Mouse (Mus musculus) brain, embryonic 18.5 days (tissue): ENCODE measurements around the gene Mef2d.

Experiments
- DNase-seq: peaks from one replicate; pipeline ENCODE4 v3.0.0-alpha.2; 2012; ENCODE audit warnings: low read depth, low spot score

The Mef2d gene

DNA sequence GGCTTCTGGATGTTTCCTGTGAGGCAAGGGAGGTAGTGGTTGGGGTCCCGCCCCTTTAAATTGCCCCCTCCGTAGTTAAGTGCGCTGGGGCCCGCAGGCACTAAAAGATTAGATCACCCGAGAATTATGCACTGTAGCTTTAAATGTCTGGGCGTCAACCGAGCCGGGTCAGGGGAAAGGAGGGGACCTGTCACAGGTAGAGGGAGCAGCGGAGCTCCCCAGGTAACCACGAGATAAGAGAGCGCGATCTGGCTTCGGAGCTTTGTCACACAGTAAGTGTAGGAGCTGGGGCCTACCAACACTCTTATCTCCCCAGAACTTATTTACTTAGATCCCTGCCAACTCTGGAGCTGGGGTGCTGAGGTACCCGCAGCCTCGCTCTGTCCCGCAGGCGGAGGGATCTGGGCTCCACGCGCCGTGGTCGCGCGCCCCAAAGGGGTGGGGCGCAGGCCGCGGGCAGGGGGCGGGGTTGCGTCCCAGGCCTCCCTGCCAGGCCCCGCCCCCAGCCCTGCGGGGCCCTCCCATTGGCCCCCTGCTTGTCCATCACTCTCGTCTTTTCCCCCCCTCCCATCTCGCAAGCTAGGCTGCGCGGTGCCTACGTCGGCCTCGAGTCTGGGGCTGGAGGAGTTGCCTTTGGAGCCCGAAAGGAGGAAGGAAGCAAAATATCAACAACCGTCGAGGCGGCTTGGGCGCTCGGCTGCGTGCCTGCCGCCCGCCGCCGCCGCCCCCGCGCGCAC lies at the start of gene Mef2d:
TSS of gene Mef2d (plus strand) at position 586 of the 737 bp plus-strand sequence.
- peak; percentile 94 for DNase-seq

DNA sequence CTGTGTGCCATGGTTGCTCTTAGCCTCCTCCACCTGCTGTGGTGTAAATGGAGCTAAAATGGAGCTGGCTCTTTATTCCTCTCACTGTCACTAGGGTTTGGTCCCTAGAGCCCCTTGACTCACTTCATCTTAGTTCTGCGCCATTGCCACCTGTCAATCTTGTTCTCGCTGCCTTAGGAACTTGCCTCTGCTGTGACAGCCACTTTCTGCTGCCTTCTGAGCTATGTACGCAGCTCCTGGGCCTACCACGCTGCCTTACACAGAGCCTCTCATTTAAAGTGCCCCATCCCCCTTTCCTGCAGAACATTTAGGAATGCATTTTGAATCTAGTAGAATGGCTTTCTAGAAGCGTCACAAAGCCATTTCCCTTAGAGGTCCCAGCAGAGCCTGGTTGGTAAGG lies 48.0 kb upstream of the Mef2d start:
- no peak for DNase-seq

DNA sequence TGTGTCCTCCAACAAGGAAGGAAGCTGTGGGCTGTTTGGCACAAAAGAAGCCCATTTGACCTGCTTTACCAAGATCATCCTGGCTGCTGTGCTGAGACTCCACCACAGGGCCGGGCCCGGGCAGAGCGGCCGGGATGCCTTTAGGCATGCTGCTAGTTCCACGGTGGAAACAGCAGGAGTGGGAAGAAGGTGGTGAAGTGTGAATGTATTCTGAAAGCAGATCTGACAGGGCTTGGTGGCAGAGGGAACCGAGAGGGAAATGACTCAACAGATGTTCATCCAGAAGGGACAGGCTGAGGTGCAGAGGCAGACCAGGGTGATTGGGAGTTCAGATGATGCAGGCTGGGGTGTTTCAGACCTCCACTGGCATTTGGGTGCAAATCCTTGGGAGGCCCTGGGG lies 44.5 kb upstream of the Mef2d start:
- DNase-seq: no peak

DNA sequence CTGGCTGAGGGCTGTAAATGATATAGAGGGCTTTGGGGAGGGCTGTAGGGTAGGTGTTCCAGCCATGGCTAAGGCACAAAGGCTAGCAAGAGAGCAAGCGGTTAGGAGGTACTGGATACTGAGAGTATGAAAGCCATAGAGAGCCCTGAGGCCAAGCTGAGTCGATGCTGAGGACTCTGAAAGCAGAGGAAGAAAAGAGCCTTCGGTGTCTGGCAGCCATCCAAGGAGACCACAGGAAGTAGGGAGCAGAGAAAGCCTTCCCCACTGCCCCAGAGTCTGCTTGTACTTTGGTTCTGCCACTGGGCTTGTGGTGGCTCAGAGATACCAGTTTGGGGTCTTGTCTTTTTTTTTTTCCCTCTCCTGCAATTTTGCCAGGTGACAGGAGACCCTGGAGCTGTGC lies 41.9 kb upstream of the Mef2d start:
- DNase-seq: no peak

DNA sequence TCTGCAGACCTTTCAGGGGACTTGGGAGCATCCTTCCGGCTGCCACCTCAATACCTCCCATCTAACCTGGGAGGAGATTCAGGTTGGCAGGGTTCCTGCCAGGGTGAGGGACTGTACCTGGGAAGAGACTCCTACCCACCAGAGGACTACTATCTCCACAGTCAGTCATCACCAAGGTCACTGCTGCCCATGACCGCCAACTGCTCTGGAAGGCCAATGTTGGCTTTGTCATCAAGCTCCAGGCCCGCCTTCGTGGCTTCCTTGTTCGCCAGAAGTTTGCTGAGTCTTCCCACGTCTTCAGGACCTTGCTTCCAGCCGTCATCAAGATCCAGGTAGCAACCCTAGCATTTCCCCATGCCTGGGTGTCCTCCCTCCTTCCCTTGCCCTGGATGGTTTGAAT lies 40.4 kb upstream of the Mef2d start:
- DNase-seq: no peak

DNA sequence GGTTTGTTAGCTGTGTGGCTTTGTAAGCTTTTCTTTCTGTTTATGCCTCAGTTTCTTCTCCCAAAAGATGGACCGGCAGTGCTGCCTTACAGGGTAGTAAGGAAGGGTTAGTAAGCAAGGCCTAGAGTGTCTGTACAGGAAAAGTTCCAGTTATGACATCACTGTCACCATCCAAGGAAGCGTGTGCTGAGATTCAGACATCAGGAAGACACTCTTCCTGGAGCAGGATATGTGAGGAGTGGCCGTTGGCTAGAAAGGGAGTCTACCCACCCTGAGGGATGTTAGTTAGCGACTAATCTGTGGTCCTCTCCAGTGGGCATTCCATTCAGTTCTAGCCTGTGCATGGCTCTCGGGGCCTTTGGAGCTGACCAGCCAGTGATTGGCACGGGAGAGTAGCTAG lies 40.0 kb upstream of the Mef2d start:
- no peak for DNase-seq

DNA sequence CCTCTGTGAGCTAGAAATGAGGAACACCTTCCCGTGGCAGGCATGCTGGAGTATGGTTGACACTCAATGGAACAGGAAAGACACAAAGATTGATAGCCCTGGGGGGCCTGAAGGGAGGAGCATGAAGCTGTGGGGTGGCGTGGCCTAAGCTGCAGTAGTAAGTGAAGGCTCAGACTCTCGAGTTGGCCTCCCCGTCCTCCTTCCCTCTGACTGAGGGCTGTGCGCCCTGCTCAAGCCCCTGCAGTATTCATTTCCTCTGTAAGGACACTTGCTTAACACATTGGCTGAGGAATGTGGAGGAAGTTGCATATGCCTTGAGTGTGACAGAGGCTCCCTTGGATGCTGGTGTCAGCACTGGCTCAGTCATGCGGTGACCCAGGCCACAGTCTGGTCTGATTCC lies 39.6 kb upstream of the Mef2d start:
- no peak for DNase-seq

DNA sequence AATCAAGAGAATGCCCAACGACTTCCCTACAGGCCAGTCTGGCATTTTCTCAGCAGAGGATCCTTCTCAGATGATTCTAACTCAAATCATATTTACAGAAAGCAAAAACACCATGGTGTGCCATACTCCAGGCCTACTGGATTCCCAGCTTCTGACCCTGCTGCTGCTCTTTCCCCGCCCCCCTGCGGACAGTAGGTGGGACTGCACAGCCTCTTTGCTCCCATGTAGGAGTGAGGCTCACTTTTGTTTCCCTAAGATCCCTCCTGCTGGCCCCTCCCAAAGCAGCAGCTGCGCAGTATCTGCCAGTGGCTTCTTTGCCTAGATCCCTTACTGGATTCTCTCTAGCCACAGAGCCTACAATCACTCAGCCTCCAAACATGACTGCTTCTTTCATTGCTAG lies 36.0 kb upstream of the Mef2d start:
- DNase-seq: no peak

DNA sequence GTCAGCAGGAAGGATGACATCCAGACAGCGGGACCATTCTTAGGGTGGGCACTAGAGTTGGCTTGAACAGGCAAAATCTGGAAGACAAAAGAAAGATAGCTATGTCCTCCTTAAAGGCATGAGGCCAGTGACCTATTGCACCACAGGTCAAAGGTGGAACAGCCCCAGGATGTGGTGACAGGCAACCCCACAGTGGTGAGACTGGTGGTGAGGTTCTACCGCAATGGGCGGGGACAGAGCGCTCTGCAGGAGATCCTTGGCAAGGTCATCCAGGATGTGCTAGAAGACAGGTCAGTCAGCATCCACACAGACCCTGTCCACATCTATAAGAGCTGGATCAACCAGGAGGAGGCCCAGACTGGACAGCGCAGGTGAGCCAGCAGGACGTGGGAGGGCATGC lies 33.0 kb upstream of the Mef2d start:
- no peak for DNase-seq

DNA sequence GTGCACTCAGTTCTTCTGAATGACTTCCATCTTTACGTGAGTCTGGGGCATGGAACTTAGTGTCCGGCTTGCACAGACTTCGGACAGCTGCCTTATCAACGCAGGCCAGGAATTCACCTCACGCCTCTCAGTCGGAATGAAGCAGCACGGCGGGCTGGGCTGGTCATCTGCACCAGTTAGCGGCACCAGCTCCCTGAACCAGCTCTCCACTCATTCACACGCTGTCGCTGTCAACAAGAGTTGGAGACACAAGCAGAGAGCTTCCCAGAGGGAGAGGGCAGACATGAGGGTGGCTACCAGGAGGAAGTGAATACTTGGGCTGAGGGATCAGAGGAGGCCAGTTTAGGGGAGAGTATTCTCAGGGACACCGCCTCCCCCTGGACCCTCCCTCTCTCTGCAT lies 27.8 kb upstream of the Mef2d start:
- no peak for DNase-seq

DNA sequence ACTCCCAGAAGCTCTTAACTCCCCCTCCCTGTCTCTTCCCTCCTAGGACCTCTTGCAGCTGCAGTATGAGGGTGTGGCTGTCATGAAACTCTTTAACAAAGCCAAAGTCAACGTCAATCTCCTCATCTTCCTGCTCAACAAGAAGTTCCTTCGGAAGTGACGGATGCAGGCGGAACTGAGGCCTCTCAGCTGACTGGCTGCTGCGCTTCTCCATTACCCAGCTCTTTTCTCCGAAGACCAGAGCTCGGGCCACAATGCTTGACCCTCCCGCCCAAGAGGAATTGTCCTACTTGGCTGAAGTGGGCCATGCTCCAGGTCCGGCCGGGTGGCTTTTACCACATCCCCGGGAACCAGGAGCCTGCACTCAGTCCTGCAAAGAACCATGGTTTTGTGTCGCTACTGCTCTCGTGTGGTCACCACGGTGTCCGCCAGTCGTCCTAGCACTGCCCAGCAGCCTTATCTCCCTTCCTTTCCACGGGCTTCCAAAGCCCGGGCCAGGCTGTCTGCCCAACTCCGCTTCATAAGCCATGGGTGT lies 22.0 kb upstream of the Mef2d start:
- DNase-seq: no peak

DNA sequence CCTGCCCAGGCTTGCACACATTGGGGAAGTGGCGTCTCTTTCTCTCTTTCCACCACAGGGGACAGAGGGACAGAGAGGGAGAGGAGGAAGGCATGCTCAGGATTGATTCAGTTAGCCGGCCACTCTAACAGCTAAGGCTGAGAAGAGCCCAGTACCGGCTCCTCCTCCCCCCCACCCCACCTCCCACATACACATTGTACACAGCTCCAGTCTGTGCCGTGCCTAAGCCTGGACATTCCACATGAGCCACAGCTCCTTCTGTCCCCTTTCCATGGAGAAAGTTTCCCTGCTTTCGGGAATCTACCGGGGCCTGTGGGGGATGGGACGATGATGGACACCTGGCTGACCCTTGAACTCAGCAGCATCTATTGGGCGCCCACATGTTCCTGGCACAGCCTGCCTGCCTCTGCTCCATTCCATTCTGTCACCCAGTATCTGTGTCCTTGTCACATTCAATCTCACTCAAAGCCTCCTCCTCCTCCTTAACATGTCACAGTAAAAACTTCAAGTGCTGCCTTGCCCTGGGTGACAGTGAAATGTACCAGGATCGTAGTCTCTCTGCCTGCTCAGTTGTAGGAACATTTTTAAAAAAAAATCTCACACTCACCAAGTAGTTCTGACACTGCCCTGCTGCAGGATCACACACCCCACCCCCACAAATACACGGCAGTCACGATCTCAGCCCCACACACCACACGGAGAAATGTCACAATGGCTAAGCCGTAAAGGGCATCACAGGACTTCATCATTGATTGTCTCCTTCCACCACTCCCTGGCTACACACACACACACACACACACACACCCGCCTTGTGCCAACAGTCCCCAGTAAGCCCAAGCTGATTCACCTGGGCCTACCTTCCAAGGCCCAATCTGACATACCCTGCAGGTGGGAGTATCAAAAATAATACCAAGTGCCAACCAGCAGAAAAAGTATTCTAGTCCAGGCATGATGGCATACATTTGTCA lies 20.7 kb upstream of the Mef2d start:
- no peak for DNase-seq

DNA sequence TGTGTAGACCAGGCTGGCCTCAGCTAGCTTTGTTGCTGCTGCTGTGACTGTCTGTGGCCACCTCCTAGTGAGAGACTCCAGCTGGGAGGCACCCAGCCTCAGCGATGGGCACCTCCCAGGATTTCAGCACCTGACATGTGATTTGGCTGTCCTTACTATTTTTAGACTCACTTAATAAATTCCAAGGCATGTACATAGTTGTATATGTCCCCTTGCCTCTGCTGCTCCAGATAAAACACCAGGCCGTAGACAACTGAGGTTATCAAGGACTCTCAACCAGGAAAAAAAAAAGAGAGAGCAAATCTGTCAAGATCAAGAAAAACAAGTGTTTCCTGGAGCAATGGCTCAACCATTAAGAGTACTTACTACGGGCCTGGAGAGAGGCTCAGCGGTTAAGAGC lies 17.0 kb upstream of the Mef2d start:
- no peak for DNase-seq

DNA sequence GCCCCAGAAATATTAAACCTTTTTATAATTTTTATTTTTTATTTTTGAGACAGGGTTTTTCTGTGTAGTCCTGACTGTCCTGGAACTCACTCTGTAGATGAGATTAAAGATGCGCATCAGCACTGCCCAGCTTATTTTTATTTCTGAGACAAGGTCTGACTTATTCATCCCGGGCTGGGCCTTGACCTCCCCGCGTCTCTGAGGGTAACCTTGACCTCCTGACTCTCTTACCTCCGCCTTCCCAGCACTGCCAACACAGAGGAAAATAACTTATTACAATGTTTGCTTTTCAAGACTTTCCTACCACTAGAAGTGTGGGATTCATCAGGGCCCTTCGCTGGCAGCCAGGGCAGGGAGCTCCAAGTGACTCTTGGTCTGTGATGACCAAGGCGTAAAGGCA lies 16.0 kb upstream of the Mef2d start:
- DNase-seq: no peak

DNA sequence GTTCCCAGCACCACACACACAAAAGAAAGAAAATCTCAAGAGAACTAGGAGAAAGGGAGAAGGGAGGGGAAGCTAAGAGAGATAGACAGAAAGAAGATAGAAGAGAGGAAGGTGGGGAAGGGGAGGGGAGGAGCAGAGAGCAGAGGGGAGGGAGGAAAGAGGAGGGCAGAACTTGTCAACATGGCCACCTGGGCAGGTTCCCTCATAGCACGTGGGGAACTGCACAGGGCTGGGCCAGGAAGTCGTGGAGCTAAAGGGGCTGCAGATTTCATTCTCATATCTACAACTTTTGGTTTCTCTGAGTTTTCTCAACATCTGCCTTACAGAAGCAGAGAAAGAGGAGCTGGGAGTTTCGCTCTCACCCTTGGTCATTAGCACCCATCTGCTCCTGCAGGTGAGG lies 14.5 kb upstream of the Mef2d start:
- DNase-seq: no peak

DNA sequence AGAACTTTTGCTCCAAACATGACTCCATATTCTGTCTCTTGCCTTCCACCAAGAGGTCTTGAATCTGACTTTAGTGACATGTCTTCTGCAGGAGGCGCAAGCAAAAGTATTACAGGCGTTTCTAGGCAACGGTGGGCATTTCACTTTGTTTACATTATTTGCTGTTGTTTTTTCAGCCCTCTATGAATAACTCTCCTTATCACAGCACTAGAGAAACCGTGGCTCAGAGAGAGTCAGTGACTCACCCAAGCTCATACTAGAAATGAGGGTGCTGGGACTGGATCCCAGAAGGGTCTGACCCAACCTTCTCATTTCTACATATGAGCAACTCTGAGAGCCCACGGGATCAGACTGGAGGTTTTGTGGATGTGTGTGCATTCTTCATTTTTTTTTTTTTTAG lies 14.1 kb upstream of the Mef2d start:
- no peak for DNase-seq

DNA sequence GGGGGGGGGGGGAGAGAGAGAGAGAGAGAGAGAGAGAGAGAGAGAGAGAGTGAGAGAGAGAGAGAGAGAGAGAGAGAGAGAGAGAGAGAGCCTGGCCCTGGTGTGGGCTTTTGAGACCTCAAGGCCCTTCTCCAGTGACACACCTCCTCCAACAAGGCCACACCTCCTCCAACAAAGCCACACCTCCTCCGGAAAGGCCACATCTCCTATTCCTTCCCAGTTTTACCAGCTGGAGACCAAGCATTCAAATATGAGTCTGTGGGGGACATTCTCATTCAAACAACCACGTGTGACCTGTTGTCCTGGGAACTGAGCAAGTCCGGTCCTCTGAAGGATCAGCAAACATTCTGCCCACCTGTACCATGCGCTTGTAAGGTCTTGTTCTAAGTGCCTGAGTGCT lies 13.2 kb upstream of the Mef2d start:
- DNase-seq: no peak

DNA sequence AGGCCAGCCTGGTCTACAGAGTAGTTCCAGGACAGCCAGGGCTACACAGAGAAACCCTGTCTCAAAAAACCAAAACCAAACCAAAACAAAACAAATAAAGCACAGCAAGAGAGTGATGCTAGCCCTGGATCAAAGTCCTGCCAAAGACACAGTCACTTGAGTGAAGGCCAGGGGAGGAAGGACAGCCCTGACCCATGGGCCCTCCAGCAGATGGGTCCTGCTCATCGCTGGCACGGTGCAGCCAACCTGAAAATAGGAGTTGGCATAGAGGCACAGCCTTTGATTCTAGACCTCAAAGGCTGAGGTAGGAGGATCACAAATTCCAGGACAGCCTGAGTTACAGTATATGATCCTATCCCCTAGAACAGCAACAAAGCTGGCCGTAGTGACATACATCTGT lies 11.1 kb upstream of the Mef2d start:
- DNase-seq: no peak

DNA sequence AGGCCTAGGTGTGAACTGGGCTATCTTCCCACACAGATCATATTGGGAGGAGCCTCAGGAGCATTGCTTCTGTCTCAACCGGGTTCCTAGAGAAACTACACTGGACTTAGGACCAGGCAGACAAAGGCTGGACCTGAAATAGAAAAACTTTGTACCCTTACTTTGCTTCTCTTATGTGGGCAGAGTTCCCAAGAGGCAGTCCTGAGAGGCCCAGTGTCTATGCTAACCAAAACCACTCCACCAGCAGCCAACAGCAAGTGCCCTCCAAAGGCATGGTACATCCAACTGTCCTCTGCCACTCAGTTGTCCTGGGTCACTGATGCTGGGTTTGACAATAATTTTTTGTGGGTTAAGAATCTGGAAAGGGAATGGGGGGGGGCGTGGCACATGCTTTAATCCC lies 9.7 kb upstream of the Mef2d start:
- no peak for DNase-seq

DNA sequence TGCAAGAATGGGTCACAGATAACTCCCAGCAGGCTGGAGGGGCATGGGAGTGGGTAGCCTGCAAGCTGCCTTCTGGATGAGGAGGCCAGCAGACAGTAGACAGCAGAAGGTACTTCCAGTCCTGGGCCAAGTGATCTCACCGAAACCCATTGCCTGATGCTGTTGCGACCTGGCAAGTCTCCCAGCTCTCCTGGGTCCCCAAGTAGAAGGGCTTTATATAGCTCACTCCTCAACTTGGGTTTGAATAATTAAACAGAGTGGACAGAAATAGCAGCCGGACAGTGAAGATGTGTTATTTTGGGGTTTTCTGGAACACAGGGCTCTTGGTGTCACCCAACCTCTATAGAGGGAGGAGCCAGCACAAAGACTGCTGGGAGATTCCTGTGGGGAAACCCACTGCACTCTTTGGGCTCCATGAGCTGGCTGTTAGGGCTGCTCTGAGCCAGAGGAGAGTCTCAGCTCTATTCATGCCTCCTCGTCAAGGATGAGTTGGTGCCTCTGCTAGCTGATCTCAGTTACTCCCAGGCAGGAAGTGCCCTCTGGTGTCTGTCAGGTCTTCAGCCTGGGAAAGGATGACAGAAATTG lies 8.9 kb upstream of the Mef2d start:
- no peak for DNase-seq

DNA sequence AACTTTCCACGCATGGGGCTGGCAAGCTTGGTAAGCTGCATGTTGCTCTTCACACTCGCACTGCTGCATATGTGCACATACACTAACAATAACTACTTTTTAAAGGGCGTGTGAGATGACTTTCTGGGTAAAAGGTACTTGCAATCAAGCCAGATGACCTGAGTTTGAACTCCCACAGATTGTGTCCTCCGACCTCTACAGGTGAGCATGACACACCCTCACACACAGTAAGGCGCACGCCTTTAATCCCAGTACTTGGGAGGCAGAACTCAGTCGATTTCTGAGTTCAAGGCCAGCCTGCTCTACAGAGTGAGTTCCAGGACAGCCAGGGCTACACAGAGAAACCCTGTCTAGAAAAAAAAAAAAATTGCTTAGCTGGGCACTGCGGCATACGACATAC lies 5.8 kb upstream of the Mef2d start:
- no peak for DNase-seq

DNA sequence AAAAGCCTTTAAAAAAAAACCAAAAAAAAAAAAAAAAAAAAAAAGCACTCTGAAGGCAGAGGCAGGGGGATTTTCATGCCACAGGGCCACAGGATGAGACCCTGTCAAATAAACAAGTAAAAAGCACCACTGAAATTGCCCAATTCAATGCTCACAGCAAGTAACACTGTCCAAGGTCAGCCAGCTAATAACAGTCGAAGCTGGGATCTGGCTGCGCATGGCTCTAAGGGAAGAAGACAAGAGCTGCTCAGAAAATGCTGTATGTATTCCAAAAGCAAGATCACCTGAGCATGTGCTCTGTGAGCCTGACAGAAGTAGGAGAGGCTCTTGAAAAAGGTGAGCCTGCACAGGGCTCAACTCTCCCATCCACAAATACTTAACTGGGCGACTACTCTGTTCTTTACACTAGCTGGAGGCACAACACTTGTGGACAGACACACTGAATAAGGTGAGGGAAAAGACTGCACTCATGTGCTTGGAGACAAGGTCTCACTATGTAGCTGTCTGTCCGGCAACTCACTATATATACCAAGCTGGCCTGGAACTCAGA lies 5.2 kb upstream of the Mef2d start:
- DNase-seq: no peak
